In the genomic region with DNA sequence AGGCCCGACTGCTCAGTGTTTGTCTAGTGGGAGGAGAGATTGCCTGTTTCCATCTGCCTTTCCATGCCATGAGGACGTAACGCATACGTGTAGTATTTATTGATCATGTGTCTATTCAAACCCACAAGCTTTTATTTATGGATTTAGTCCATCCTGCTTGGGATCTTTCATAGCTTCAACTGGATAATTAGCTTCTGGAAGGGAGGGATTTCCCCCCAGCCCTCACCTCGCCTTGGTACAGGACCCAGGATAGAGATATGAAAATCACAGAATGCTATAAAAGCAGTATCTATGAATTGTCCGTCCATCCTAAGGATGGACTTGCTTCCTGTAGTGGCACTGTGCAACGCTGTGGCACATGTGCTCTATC, we compare ENCODE assay signal across 8 mouse cellular contexts. TPM values are rescaled to one million over a fixed set of nuclear protein-coding genes. Genes with fewer than 3 reads are reported as not detected.
DNase-seq lines count a peak whose midpoint lies in the region; ATAC-seq and TF ChIP-seq lines count a peak whose summit lies in the region.

No protein-coding gene starts in this region.

- dilution Hi-C loops in CH12.LX (cut with MboI; ENCODE audit: extremely low pct_ligation_motif_present, extremely low pct_unique_long_range_greater_than_20kb, low sequenced_read_pairs) = no loop called here

- no peak for TF ChIP-seq CTCF in CH12.LX (conservative IDR thresholded peaks at IDR 0.05 in 1 of 2, IDR thresholded peaks at IDR 0.05 in 1 of 2; ENCODE audit: low read depth in 2 of 2, low read length in 2 of 2)
- no peak for TF ChIP-seq CTCF in thymus, adult 2 months (IDR thresholded peaks at IDR 0.05; ENCODE audit: borderline replicate concordance, control insufficient read depth, extremely low read depth, insufficient read depth, low read length, poor library complexity)

- H3K4me3 ChIP-seq in heart, embryonic 10.5 days = peak overlapping the region; percentile 99
- H3K4me3 ChIP-seq in CH12.LX (replicated peaks in 1 of 3; ENCODE audit: low read depth in 2 of 3, low read length in 2 of 3, poor library complexity in 1 of 3) = peak overlapping the region; percentile 60 to 86 (median 80)
- H3K4me3 ChIP-seq in forebrain, embryonic 16.5 days (replicated peaks; ENCODE audit: low read length) = peak overlapping the region; percentile 81
- peak overlapping the region; percentile 92 for H3K4me3 ChIP-seq in liver, embryonic 15.5 days (replicated peaks)
- H3K4me3 ChIP-seq in thymus, adult 2 months (ENCODE audit: control insufficient read depth, insufficient read depth, low read length) = no peak overlapping the region

- TF ChIP-seq EP300 in CH12.LX (IDR thresholded peaks at IDR 0.05; ENCODE audit: low read length) = 0 out of 2 replicates have a peak, but pooled peaks have one; percentile 19

- no peak for TF ChIP-seq RAD21 in CH12.LX (IDR thresholded peaks at IDR 0.05; ENCODE audit: low read depth, low read length)

- 54% methylated on average over 7 of the region's 7 CpGs for WGBS in heart, embryonic 10.5 days
- WGBS in forebrain, embryonic 16.5 days = 25% methylated on average over 7 of the region's 7 CpGs
- 42% methylated on average over 7 of the region's 7 CpGs for WGBS in liver, embryonic 15.5 days (ENCODE audit: insufficient replicate concordance)
- WGBS in thymus, adult 2 months = 64% methylated on average over 7 of the region's 7 CpGs

- no peak for TF ChIP-seq POLR2A in CH12.LX (IDR thresholded peaks at IDR 0.05; ENCODE audit: low read depth, low read length)
- no peak for TF ChIP-seq POLR2A in thymus, adult 2 months (IDR thresholded peaks at IDR 0.05; ENCODE audit: control insufficient read depth, extremely low read depth, insufficient read depth, low read length, poor library complexity)

- in situ Hi-C loops in CH12.LX (cut with MboI; ENCODE audit: low pct_ligation_motif_present, low pct_unique_long_range_greater_than_20kb, low sequenced_read_pairs) = loop anchor here (10.0 kb wide), 1 partner anchor 74 kb away; no protein-coding TSS in a partner anchor

- peaks cover 25% of the 10 kb centered on the region for H3K4me1 ChIP-seq in heart, embryonic 10.5 days
- peaks cover 6 to 41% of the 10 kb centered on the region in 2 experiments; a peak in 3 of 4 replicates for H3K4me1 ChIP-seq in CH12.LX (ENCODE audit: control insufficient read depth in 1 of 2, insufficient read depth in 2 of 2)
- H3K4me1 ChIP-seq in forebrain, embryonic 16.5 days (replicated peaks; ENCODE audit: control insufficient read depth, insufficient read depth, low read length) = peaks cover 24% of the 10 kb centered on the region
- H3K4me1 ChIP-seq in liver, embryonic 15.5 days (replicated peaks) = peaks cover 55% of the 10 kb centered on the region
- peaks cover 2% of the 10 kb centered on the region; the same call in 1 of the 2 replicates for H3K4me1 ChIP-seq in thymus, adult 2 months (replicated peaks; ENCODE audit: control insufficient read depth, insufficient read depth, low read length)

- H3K27ac ChIP-seq in heart, embryonic 10.5 days = peak overlapping the region; percentile 98
- no peak overlapping the region for H3K27ac ChIP-seq in CH12.LX (ENCODE audit: insufficient read depth, low read depth)
- peak overlapping the region; percentile 97 for H3K27ac ChIP-seq in forebrain, embryonic 16.5 days (ENCODE audit: low read length)
- H3K27ac ChIP-seq in liver, embryonic 15.5 days (replicated peaks) = peak overlapping the region; percentile 51; the same call in 1 of the 2 replicates
- H3K27ac ChIP-seq in thymus, adult 2 months (ENCODE audit: control insufficient read depth, insufficient read depth, low read length) = no peak overlapping the region

- peak overlapping the region; percentile 88 for H3K9ac ChIP-seq in CH12.LX (ENCODE audit: insufficient read depth, low read depth)
- H3K9ac ChIP-seq in forebrain, embryonic 16.5 days (replicated peaks; ENCODE audit: low read depth, low read length) = peak overlapping the region; percentile 93
- H3K9ac ChIP-seq in liver, embryonic 15.5 days = peak overlapping the region; percentile 89

- H3K27me3 ChIP-seq in heart, embryonic 10.5 days (ENCODE audit: insufficient read depth, poor library complexity, severe bottlenecking) = no peaks in the 10 kb centered on the region
- no peaks in the 10 kb centered on the region for H3K27me3 ChIP-seq in CH12.LX (replicated peaks)
- H3K27me3 ChIP-seq in forebrain, embryonic 16.5 days (replicated peaks; ENCODE audit: control insufficient read depth, insufficient read depth, low read length) = no peaks in the 10 kb centered on the region
- no peaks in the 10 kb centered on the region for H3K27me3 ChIP-seq in liver, embryonic 15.5 days
- no peaks in the 10 kb centered on the region for H3K27me3 ChIP-seq in thymus, adult 2 months (ENCODE audit: control insufficient read depth, insufficient read depth, low read length)

- peaks cover 41% of the 10 kb centered on the region for H3K79me2 ChIP-seq in CH12.LX (replicated peaks; ENCODE audit: control insufficient read depth, extremely low read depth, insufficient read depth, poor library complexity, severe bottlenecking)

- peaks cover 4% of the 10 kb centered on the region; the same call in 1 of the 2 replicates for H3K36me3 ChIP-seq in heart, embryonic 10.5 days
- H3K36me3 ChIP-seq in CH12.LX (replicated peaks in 1 of 2; ENCODE audit: control insufficient read depth in 1 of 2, insufficient read depth in 1 of 2, low read length in 1 of 2) = peaks cover 0 to 4% of the 10 kb centered on the region in 2 experiments
- H3K36me3 ChIP-seq in forebrain, embryonic 16.5 days (ENCODE audit: control insufficient read depth, insufficient read depth) = no peaks in the 10 kb centered on the region
- H3K36me3 ChIP-seq in liver, embryonic 15.5 days (replicated peaks) = 0 out of 2 replicates have a peak, but pooled peaks cover 4% of the 10 kb centered on the region
- no peaks in the 10 kb centered on the region for H3K36me3 ChIP-seq in thymus, adult 2 months (ENCODE audit: control insufficient read depth, insufficient read depth, low read length)

- intact Hi-C loops in gastrocnemius, postnatal 14 days (cut with DNase I; ENCODE audit: low total_unique reads) = no loop called here

- DNase-seq in heart, embryonic 10.5 days (ENCODE audit: low spot score) = no peak
- no peak for DNase-seq in heart, postnatal 4 days
- DNase-seq in CH12.LX (ENCODE audit: extremely low read depth) = no peak
- DNase-seq in thymus, adult 2 months = no peak
- DNase-seq in right cerebral cortex, postnatal 36 days (ENCODE audit: low spot score in 2 of 2) = no peak
- DNase-seq in gastrocnemius, postnatal 14 days = no peak

- peak overlapping the region; percentile 88 for H3K4me2 ChIP-seq in CH12.LX (ENCODE audit: insufficient read depth, low read depth, poor library complexity, severe bottlenecking)
- peak overlapping the region; percentile 87 for H3K4me2 ChIP-seq in forebrain, embryonic 16.5 days (ENCODE audit: low read length)
- peak overlapping the region; percentile 88 for H3K4me2 ChIP-seq in liver, embryonic 15.5 days

- no peak for ATAC-seq in forebrain, embryonic 16.5 days
- no peak for ATAC-seq in liver, embryonic 15.5 days (ENCODE audit: insufficient read depth)

- H3K9me3 ChIP-seq in heart, embryonic 10.5 days = no peaks in the 10 kb centered on the region
- no peaks in the 10 kb centered on the region for H3K9me3 ChIP-seq in CH12.LX (replicated peaks; ENCODE audit: low read length)
- H3K9me3 ChIP-seq in forebrain, embryonic 16.5 days (ENCODE audit: control insufficient read depth, low read length) = no peaks in the 10 kb centered on the region
- no peaks in the 10 kb centered on the region for H3K9me3 ChIP-seq in liver, embryonic 15.5 days (replicated peaks)

TF ChIP-seq in CH12.LX, 34 proteins besides CTCF, POLR2A, EP300 and RAD21:
- TF ChIP-seq TCF12 (IDR thresholded peaks at IDR 0.05; ENCODE audit: low read depth, low read length) (no peak), MYC (IDR thresholded peaks at IDR 0.05; ENCODE audit: low read depth, low read length) (0 out of 2 replicates have a peak, but pooled peaks have one; percentile 14), MEF2A (IDR thresholded peaks at IDR 0.05; ENCODE audit: borderline replicate concordance, low read depth, low read length) (no peak), ZNF384 (IDR thresholded peaks at IDR 0.05; ENCODE audit: low read depth, low read length) (no peak), UBTF (IDR thresholded peaks at IDR 0.05; ENCODE audit: low read depth, low read length) (no peak), MAZ (IDR thresholded peaks at IDR 0.05; ENCODE audit: low read depth, low read length) (no peak), JUND (conservative IDR thresholded peaks at IDR 0.05; ENCODE audit: low read depth, low read length) (no peak)

RNA-seq across cellular contexts. Expression of a gene that starts 0.6 kb away (rescaled TPM):
- 2.5 and 3.2 TPM in 2 replicates for polyA plus RNA-seq in heart, embryonic 10.5 days (2016; fragmentation: Nextera tagmentation; extraction: Ambion mirVana)
- 10 to 100 TPM; 17.7 to 18.0 TPM for total RNA-seq in heart, postnatal 4 days (2021)
- total RNA-seq in CH12.LX (2012; rRNA removed) = 4.7 TPM in 2 replicates
- total RNA-seq in CH12.LX (2014; rRNA removed) = 3.6 and 4.0 TPM in 2 replicates
- polyA plus RNA-seq in CH12.LX (2012; ENCODE audit: insufficient read length, low read depth) = 9.5 and 10.7 TPM in 2 replicates
- polyA plus RNA-seq in forebrain, embryonic 16.5 days (2015; fragmentation: Nextera tagmentation; extraction: Ambion mirVana) = 7.6 TPM in 2 replicates
- 1.1 and 1.2 TPM in 2 replicates for polyA plus RNA-seq in liver, embryonic 15.5 days (2015; fragmentation: Nextera tagmentation; extraction: Ambion mirVana)
- polyA plus RNA-seq in thymus, adult 2 months (2012; rRNA removed) = 4.1 and 5.0 TPM in 2 replicates
- total RNA-seq in gastrocnemius, postnatal 14 days (2021) = 10 to 100 TPM; 11.7 to 13.5 TPM

Comparison
In these comparisons a context has a peak if more than half of its experiments do, and no peak if none do; other contexts are left out.
1. H3K27ac ChIP-seq: peak in heart, embryonic 10.5 days (single experiment), forebrain, embryonic 16.5 days (single experiment) and liver, embryonic 15.5 days (single experiment); none in CH12.LX (single experiment) and thymus, adult 2 months (single experiment).
2. Peak in every context shown above with its lines, with median percentiles within 50 percentile points of each other: H3K4me2 ChIP-seq and H3K9ac ChIP-seq.